Mouse (Mus musculus) kidney, postnatal 0 days (tissue): ENCODE results near the gene Plekhh2. TPM values are rescaled to one million over a fixed set of nuclear protein-coding genes. Genes with fewer than 3 reads are reported as not detected.

Experiments
- ATAC-seq: fragments of 200-750 bp; cut with Nextera tagmentation; replicated peaks from 2 replicates; pipeline ENCODE4 v1.8.0; 2017; ENCODE audit warnings: low read depth, moderate number of reproducible peaks, moderate TSS enrichment, moderate library complexity; ENCODE audit not compliant: low FRiP score
- DNase-seq: peaks from one replicate; pipeline ENCODE4 v3.0.0-alpha.2; 2016; ENCODE audit warnings: low spot score
- H3K27ac ChIP-seq: fragments of 300-500 bp; sonication (generic); 2 replicates; pipeline ENCODE4 v1.5.1; 2014; ENCODE audit warnings: mild to moderate bottlenecking
- H3K27me3 ChIP-seq: fragments of 300-500 bp; sonication (generic); 2 replicates; pipeline ENCODE4 v1.6.1; 2014; ENCODE audit warnings: low read length, mixed read lengths; ENCODE audit not compliant: insufficient read depth
- H3K36me3 ChIP-seq: fragments of 300-500 bp; sonication (generic); 2 replicates; pipeline ENCODE4 v1.6.1; 2014; ENCODE audit warnings: low read length, mixed read lengths; ENCODE audit not compliant: insufficient read depth
- H3K4me1 ChIP-seq: fragments of 300-500 bp; sonication (generic); replicated peaks from 2 replicates; pipeline ENCODE4 v1.6.1; 2014; ENCODE audit warnings: antibody characterized with exemption, low read length, mixed read lengths; ENCODE audit not compliant: insufficient read depth
- H3K4me2 ChIP-seq: fragments of 300-500 bp; sonication (generic); 2 replicates; pipeline ENCODE4 v1.6.1; 2014; ENCODE audit warnings: mild to moderate bottlenecking, low read length, moderate library complexity, mixed read lengths
- H3K4me3 ChIP-seq: fragments of 300-500 bp; sonication (generic); replicated peaks from 2 replicates; pipeline ENCODE4 v1.5.1; 2014; ENCODE audit warnings: low read depth, low read length
- H3K9ac ChIP-seq: fragments of 300-500 bp; sonication (generic); 2 replicates; pipeline ENCODE4 v1.6.1; 2014; ENCODE audit warnings: low read depth, low read length
- H3K9me3 ChIP-seq: fragments of 300-500 bp; sonication (generic); replicated peaks from 2 replicates; pipeline ENCODE4 v1.6.1; 2016; ENCODE audit warnings: low read length, inconsistent platforms, mixed read lengths
- CTCF ChIP-seq: IDR thresholded peaks from 2 replicates; pipeline ENCODE4 v1.5.1; 2016; ENCODE audit warnings: antibody characterized with exemption, low read depth, mild to moderate bottlenecking, moderate library complexity
- WGBS: fragments of 180-500 bp; shearing (Covaris S2); extraction: QIAGEN DNeasy Blood & Tissue Kit; methylation state at CpG from one replicate; pipeline ENCODE4 v1.1.7; 2014; 5-methylcytosine and 5-hydroxymethylcytosine counted together
- polyA plus RNA-seq: library from polyadenylated mRNA; unstranded; fragments of >200 nt; fragmentation: Nextera tagmentation; extraction: Ambion mirVana; gene quantifications from 2 replicates; pipeline ENCODE4 v1.2.1, GENCODE M21; 2015

The Plekhh2 gene
- polyA plus RNA-seq, 1 experiment from 2014 or later = 6.1 TPM

DNA sequence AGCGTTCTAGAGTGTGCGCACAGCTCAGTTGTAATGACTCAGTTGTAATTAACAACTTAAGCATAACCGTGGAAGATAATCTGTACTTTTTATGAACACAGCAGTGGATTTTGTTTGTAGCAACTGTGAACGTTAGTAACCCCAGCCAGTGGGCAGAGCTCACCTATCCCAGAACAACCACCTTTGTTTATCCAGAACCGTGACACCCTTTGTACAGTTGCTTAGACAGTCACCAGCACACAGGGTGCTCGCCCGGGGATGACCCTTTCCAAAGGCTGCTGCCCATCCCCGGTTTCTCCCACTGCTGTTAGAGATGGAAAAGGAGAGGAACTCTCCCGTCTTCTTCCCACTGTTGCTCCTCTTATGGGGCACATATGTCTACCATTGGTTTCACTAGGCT is 141.8 kb downstream of the Plekhh2 start:
- 91% methylated on average over 9 of the region's 9 CpGs for WGBS
- no peak overlapping the region for H3K9ac ChIP-seq
- no peak overlapping the region for H3K4me2 ChIP-seq
- no peak overlapping the region for H3K27ac ChIP-seq
- no peak for DNase-seq
- no peak overlapping the region for H3K4me3 ChIP-seq
- no peaks in the 10 kb centered on the region for H3K4me1 ChIP-seq
- H3K27me3 ChIP-seq = no peaks in the 10 kb centered on the region
- TF ChIP-seq CTCF = no peak
- H3K36me3 ChIP-seq = no peaks in the 10 kb centered on the region
- no peaks in the 10 kb centered on the region for H3K9me3 ChIP-seq
- no peak for ATAC-seq

DNA sequence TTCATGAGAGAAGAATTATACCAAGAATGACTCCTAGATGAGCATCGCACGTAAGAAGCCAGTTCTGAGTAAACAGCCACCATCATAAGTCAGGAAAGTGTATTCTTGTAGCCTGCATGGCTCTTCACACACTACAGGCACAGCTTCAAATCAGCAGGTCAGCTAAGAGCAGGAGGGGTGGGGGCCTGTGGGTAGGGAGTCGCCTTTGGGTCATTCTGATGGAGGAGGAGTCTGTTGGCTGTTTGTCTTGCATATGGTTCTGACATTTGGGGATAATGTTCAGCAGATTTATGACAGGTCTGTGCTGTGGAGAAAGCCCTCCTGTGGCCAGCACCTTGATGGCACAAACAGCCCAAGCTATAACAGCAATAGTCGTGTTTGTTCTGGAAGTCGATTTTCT is 144.5 kb downstream of the Plekhh2 start:
- ATAC-seq (no peak), DNase-seq (no peak)
- Histone ChIP-seq H3K9me3 (no peaks in the 10 kb centered on the region), H3K36me3 (no peaks in the 10 kb centered on the region), H3K9ac (no peak overlapping the region), H3K4me1 (no peaks in the 10 kb centered on the region), H3K27me3 (no peaks in the 10 kb centered on the region), H3K27ac (no peak overlapping the region), H3K4me3 (no peak overlapping the region), H3K4me2 (no peak overlapping the region)
- no peak for TF ChIP-seq CTCF
- WGBS = 41% methylated on average over 5 of the region's 5 CpGs

- Histone ChIP-seq H3K9me3 (no peaks in the 10 kb centered on the region), H3K27me3 (no peaks in the 10 kb centered on the region), H3K36me3 (no peaks in the 10 kb centered on the region), H3K9ac (no peak overlapping the region), H3K27ac (no peak overlapping the region), H3K4me1 (no peaks in the 10 kb centered on the region), H3K4me3 (no peak overlapping the region), H3K4me2 (no peak overlapping the region)
- ATAC-seq = no peak
- peak; percentile 48 for DNase-seq
- 33% methylated on average over 19 of the region's 19 CpGs for WGBS
- TF ChIP-seq CTCF = no peak
Measured at GRCm38 (mm10) chr17:84656653-84657421, 145.1 kb downstream of the Plekhh2 start.

DNA sequence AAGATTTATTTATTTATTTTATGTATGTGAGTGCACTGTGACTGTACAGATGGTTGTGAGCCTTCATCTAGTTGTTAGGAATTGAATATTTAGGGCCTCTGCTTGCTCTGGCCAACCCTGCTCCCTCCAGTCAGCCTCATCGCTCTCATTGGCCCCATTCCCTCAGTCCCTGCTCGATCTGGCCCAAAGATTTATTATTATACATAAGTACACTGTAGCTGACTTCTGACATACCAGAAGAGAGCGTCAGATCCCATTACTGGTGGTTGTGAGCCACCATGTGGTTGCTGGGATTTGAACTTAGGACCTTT is 145.7 kb downstream of the Plekhh2 start:
- peak; percentile 66 for DNase-seq
- Histone ChIP-seq H3K27ac (no peak overlapping the region), H3K4me2 (no peak overlapping the region), H3K27me3 (no peaks in the 10 kb centered on the region), H3K36me3 (no peaks in the 10 kb centered on the region), H3K9me3 (no peaks in the 10 kb centered on the region), H3K4me1 (no peaks in the 10 kb centered on the region), H3K4me3 (no peak overlapping the region), H3K9ac (no peak overlapping the region)
- peak; percentile 22; the same call in 1 of the 2 replicates for TF ChIP-seq CTCF
- no peak; the same call in 1 of the 2 replicates for ATAC-seq
- WGBS = 44% methylated on average over 3 of the region's 3 CpGs

- ATAC-seq (no peak), DNase-seq (peak; percentile 44)
- no peaks in the 10 kb centered on the region for H3K4me1 ChIP-seq
- H3K36me3 ChIP-seq = no peaks in the 10 kb centered on the region
- no peak overlapping the region for H3K4me2 ChIP-seq
- H3K27me3 ChIP-seq = no peaks in the 10 kb centered on the region
- no peaks in the 10 kb centered on the region for H3K9me3 ChIP-seq
- H3K9ac ChIP-seq = no peak overlapping the region
- H3K4me3 ChIP-seq = no peak overlapping the region
- no peak overlapping the region for H3K27ac ChIP-seq
- 45% methylated on average over 7 of the region's 7 CpGs for WGBS
- no peak for TF ChIP-seq CTCF
Measured at GRCm38 (mm10) chr17:84657782-84658181, 146.1 kb downstream of the Plekhh2 start.

GRCm38 (mm10) chr17:84658195-84658594 is 146.5 kb downstream of the Plekhh2 start:
- ATAC-seq (no peak), DNase-seq (no peak)
- Histone ChIP-seq H3K9ac (no peak overlapping the region), H3K27ac (no peak overlapping the region), H3K4me1 (no peaks in the 10 kb centered on the region), H3K4me2 (no peak overlapping the region), H3K9me3 (no peaks in the 10 kb centered on the region), H3K27me3 (no peaks in the 10 kb centered on the region), H3K4me3 (no peak overlapping the region), H3K36me3 (no peaks in the 10 kb centered on the region)
- no peak for TF ChIP-seq CTCF
- 35% methylated on average over 5 of the region's 5 CpGs for WGBS

DNA sequence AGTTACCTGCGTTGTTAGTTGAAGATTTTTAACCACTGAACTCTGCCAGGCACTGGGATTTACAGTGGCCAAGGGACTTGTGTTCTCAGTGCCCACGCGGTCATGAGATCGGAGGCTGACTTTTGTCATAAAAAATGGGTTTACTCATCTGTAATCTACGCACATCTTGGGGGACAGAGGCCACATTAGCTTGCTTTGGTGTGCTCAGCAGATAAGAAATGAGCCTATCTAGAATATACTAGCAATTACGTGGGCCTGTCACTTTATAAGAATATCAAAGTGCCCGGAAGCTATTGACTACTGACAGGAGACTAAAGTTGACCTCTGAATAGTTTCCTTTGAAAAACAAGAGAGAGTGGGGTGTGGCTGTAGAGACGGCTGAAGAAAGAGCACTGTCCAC is 147.3 kb downstream of the Plekhh2 start:
- Histone ChIP-seq H3K4me3 (no peak overlapping the region), H3K9me3 (no peaks in the 10 kb centered on the region), H3K27ac (no peak overlapping the region), H3K9ac (no peak overlapping the region), H3K36me3 (no peaks in the 10 kb centered on the region), H3K4me1 (no peaks in the 10 kb centered on the region), H3K27me3 (no peaks in the 10 kb centered on the region), H3K4me2 (no peak overlapping the region)
- WGBS = 76% methylated on average over 8 of the region's 8 CpGs
- DNase-seq (no peak), ATAC-seq (no peak)
- no peak for TF ChIP-seq CTCF
